Mouse (Mus musculus) frontal cortex, postnatal 36 days (tissue): Measurements from ENCODE around the gene Tldc1.

ENCODE experiments used
- DNase-seq, 2 experiments: peaks; one replicate each; pipeline ENCODE4 v3.0.0; 2022; ENCODE audit warnings: low spot score in 2 of 2

Gene Tldc1

DNA sequence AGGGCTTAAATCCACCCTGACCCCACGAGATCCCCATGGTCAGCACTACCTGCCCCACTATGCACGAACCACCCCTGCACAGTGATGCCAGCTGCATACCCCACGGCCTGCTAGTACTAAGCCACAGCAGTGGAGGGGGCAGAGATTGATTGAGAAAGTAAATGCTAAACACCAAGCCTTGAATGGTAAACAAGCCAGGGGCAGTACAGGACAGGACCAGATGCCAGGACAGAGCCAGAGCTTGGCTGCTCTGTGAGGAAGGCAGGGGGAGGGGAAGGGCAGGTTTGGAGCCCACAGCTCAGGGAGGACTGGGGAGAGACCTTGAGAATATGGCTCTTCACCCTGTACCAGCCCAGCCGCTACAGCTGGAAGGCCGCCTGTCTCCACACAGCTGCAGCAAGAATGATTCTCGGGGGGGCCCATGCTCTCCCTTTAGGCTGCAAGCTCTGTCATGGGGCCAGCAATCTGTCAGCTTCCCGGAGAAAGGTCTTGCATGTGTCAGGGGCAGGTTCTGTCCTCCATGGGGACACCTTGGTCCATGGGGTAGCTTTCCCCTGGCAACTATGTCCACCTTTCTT is 1.5 kb downstream of the Tldc1 start:
- DNase-seq: no peak

DNA sequence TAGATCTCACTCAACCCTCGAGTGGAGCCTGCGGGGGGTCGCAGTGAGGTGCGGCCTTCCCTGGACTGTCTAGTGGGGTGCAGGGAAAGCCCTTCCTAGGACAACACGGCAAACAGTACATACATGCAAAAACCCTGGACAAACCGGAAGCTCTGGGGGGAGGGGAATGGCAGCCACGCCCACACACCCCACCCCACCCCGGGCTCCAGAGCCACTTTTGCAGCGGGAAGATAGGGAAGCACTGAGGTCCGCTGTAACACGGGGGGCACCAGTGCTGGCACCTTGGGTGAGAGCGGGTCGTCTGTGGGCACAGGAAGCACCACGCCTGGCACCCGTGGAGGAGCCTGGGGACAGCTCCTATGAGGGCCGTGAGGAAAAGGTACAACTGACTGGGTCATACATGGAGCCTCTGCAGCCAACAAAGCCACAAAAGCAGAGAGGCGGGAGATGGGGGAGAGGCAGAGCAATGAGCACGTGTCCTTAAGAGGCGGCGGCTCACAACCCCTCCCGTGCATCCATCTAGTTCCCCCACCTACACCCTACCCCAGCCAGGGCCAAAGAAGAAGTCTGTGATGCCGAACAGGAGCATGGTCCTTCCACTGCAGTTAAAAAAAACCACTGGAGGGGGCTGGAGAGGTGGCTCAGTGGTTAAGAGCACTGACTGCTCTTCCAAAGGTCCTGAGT is 12.3 kb downstream of the Tldc1 start:
- no peak for DNase-seq

- no peak for DNase-seq
Observed at GRCm38 (mm10) chr8:119765311-119765710, 12.9 kb downstream of the Tldc1 start.

DNA sequence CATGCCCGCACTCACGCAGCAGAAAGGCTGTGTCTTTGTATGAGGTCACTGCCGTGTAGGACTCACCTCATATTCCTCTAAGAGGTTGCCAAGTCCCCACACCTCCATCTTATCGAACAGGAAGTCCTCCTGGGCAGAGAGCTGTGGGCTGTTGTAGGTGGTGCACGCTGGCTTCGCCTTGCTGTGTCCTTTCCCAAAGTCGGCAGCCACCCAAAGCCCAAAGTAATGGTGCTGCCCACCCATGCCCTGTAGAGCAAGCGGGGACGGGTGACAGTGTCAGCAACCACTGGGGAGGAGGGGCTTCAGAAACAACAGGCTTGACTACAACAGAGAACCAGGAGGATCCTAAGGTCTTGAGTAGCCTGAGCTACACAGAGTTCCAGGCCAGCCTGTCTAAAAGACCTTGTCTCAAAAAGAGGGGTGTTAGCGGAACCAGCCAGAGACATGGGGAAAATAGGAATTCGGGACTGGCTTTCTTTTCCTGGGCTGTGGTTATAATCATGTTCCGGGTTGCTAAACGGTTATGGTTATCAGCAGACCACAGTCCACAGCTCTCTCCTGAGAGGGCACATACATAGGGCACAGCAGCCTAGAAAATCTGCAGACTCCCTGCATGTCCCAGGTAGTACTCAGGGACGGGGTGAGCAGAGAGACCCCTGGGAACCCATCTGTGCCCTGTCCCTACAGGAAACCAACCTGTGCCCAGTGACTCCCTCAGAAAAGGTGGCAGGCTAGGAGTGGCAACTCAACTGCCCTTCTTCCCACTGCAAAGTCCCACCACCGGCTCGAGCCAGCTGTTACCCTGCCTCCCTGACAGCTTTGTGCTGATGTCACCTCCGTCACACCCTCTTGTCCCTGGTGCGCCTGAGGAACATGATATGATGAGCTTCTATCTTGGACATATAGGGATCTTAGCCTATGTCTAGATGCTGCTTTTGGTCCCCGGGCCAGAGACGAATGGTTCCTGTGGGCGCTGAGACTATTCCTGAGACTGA is 15.7 kb downstream of the Tldc1 start:
- no peak for DNase-seq

- no peak for DNase-seq
Observed at GRCm38 (mm10) chr8:119761692-119762091, 16.5 kb downstream of the Tldc1 start.

- no peak for DNase-seq
Observed at GRCm38 (mm10) chr8:119756538-119756937, 21.7 kb downstream of the Tldc1 start.

DNA sequence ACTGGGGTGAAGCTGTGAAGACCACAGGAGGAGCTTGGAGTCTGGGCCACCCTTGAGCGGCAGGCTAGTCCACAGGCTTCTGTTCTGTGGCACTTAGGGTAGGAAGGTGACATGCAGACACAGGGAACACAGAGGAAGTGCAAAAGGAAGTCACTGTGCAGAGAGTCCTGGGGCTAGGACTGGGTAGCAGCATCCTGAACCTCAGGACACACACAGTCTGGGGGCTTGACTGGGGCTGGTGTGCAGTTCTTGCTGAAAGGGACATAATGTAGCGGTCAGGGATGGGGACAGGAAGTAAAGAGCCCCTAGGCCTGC is 22.1 kb downstream of the Tldc1 start:
- DNase-seq: no peak

- no peak for DNase-seq
Observed at GRCm38 (mm10) chr8:119755238-119756146, 22.7 kb downstream of the Tldc1 start.

- no peak for DNase-seq
Observed at GRCm38 (mm10) chr8:119744604-119745003, 33.6 kb downstream of the Tldc1 start.

GRCm38 (mm10) chr8:119743291-119744026 is 34.8 kb downstream of the Tldc1 start:
- peak; percentile 6 to 24 for DNase-seq

DNA sequence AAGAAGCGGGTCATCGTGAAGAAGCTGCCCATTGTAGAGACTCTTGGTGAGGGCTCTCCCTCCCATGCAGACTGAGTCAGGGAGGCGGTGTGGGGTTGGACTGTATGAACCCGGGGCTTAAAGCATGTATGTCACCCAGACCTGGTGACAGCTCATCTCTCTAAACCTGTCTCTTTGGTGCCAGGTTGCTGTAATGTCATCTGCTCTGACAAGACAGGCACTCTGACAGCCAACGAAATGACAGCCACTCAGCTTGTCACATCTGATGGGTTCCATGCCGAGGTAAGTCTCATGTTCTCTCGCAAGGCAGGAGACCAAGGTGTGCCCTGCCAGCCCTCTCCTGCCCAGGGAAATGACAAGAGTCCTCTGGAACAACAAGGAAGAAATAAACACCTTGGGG is 35.8 kb downstream of the Tldc1 start:
- DNase-seq: no peak

DNA sequence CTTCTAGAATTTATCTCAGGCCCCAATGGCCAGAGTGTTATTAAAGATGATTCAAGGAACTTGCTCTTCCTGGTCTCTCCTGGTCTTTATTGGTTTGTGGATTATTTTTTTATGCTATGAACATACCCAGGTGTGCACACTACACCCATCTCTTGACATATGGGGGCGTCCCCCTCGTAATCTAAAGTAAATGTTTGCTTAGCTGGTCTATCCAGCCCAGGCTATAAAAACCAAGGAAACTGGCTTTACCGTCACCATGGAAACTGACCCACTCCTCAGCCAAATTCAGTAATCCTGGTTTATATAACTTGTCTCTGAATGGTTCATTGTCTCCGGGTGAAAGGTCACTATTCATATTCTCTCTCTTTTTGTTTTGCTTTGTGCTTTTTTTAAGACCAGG is 37.6 kb downstream of the Tldc1 start:
- DNase-seq: no peak

DNA sequence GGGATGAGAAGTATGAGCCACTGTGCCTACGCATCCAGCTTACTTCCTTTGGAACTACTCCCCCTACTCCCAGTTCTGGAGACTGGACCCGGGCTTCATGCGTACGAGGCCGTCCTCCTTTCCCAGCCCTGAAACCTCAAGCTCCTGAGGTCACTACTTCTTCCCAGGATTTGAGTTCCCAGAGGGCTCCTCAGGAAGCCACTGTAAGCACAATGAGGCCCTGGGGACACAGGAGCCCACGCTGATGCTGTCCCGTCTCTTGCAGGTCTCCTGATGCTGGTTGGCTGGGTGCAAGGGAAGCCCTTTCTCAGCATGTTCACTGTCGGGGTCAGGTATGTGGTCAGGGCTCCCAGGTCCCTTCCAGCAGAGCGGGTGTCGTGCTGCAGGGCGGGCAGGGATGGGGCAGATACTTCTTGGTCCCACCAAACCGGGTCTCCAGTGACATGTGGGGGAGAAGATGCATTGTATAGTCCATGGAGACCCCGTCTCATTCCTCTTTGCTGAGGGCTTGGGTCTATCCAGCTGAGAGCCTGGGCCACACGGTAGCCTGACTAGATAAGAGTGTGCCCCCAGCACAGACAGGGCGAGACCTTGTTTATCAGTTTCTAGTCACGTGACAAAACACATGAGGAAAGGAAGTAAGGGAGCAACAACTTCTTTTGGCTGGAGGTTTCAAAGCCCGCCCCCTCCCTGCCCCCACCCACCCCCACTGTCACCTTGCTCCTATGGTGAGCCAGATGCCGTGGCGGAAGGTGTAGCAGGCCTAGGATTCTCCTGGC is 39.9 kb downstream of the Tldc1 start:
- no peak for DNase-seq

GRCm38 (mm10) chr8:119737093-119737900 is 40.9 kb downstream of the Tldc1 start:
- no peak for DNase-seq

DNA sequence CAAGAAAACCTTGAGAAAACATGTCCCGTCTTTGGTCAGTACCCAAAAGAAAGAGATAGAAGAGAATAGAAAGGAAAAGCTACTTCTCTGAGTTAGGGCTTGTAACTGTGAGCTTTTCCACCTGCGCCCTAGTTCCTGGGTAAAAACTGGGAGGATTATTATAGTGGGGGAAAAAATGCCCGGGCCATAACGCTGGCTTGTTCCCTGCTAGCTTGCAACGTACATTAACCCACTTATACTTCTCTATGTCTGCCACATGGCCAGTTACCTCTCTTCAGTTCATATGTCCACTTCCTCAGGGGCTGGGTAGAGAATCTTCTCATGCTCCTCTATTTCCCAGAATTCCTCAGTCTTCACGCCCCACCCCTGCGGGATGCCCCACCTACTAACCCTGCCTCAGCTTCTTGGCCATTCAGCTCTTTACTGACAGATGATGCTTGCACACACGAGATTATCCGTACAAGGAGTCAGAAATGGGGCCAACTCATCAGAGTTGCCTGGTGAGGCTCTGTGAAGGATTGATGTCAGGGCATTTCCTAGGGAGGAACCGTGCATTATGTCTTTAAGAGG is 41.8 kb downstream of the Tldc1 start:
- DNase-seq: no peak

- no peak for DNase-seq
Observed at GRCm38 (mm10) chr8:119732072-119732471, 46.1 kb downstream of the Tldc1 start.

DNA sequence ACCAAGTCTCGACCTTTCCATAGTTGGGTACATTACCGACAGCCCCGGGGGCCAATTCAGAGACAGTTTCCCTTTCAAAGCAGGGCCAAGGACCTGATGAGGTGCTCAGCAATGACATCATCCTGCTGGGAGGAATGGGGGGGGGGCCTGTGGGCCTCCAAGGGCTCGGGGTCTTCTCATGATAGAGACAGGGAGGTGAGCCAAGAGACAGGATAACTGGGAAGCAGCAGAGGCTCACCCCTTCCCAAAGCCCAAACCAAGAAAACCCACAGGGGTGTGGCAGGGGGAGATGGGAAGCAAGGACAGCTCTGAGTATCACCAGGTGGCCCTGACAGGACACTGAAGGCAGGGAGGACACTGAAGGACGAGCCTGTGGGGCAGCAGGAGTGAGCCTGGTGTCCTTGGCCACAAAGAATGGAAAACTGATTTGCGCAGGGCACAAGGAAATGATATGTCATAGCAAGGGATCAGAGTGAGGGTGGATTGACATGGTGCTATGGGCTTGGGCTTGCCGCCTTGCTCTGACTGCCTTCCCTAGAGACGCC is 49.8 kb downstream of the Tldc1 start:
- DNase-seq: no peak

GRCm38 (mm10) chr8:119727093-119727492 is 51.1 kb downstream of the Tldc1 start:
- no peak for DNase-seq

DNA sequence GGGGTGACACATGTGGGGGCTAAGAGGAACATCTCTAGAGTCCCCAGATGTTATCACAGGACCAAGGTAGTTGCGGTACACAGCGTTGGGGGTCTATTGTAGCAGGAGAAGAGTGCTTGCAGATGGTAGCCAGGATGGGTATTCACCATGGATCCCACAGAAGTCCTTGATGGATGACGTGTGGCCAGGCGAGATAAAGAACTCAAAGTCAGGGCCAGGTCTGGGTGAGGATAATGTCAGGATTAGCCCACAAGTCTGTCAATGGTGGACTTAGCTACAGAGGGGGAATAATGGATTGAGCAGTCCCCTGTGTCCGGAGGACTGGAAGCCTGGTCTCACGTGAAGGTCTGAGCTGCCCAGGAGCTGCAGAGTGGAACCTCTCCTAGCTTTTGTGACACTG is 53.6 kb downstream of the Tldc1 start:
- no peak for DNase-seq
